Mouse (Mus musculus) hindbrain, embryonic 16.5 days (tissue): ENCODE measurements around the gene Btg2. TPM values are rescaled to one million over a fixed set of nuclear protein-coding genes. Genes with fewer than 3 reads are reported as not detected.

Experiments
- ATAC-seq: fragments of 200-750 bp; cut with Nextera tagmentation; 2 replicates; pipeline ENCODE4 v1.8.0; 2017; ENCODE audit warnings: moderate TSS enrichment, moderate library complexity
- H3K27ac ChIP-seq: fragments of 300-500 bp; sonication (generic); 2 replicates; pipeline ENCODE4 v1.5.1; 2014; ENCODE audit warnings: low read depth, mild to moderate bottlenecking, control low read depth, low read length, moderate library complexity
- H3K27me3 ChIP-seq: fragments of 300-500 bp; sonication (generic); replicated peaks from 2 replicates; pipeline ENCODE4 v1.6.1; 2014; ENCODE audit warnings: low read length; ENCODE audit not compliant: control insufficient read depth, insufficient read depth
- H3K36me3 ChIP-seq: fragments of 300-500 bp; sonication (generic); 2 replicates; pipeline ENCODE4 v1.6.1; 2014; ENCODE audit warnings: mild to moderate bottlenecking, low read length, moderate library complexity, mixed read lengths; ENCODE audit not compliant: control insufficient read depth, insufficient read depth
- H3K4me1 ChIP-seq: fragments of 300-500 bp; sonication (generic); 2 replicates; pipeline ENCODE4 v1.6.1; 2014; ENCODE audit warnings: low read depth, low read length; ENCODE audit not compliant: control insufficient read depth, insufficient read depth
- H3K4me2 ChIP-seq: fragments of 300-500 bp; sonication (generic); 2 replicates; pipeline ENCODE4 v1.6.1; 2014; ENCODE audit warnings: mild to moderate bottlenecking, low read length, control low read depth, moderate library complexity
- H3K4me3 ChIP-seq: fragments of 300-500 bp; sonication (generic); 2 replicates; pipeline ENCODE4 v1.5.1; 2014; ENCODE audit warnings: mild to moderate bottlenecking, low read length, control low read depth, moderate library complexity
- H3K9ac ChIP-seq: fragments of 300-500 bp; sonication (generic); 2 replicates; pipeline ENCODE4 v1.6.1; 2014; ENCODE audit warnings: low read depth, mild to moderate bottlenecking, control low read depth, low read length, moderate library complexity
- H3K9me3 ChIP-seq: fragments of 300-500 bp; sonication (generic); 2 replicates; pipeline ENCODE4 v1.6.1; 2014; ENCODE audit warnings: mild to moderate bottlenecking, low read length, moderate library complexity; ENCODE audit not compliant: control insufficient read depth
- WGBS: fragments of 180-500 bp; shearing (Covaris S2); extraction: QIAGEN DNeasy Blood & Tissue Kit; methylation state at CpG from one replicate; pipeline ENCODE4 v1.1.7; 2014; 5-methylcytosine and 5-hydroxymethylcytosine counted together
- polyA plus RNA-seq: library from polyadenylated mRNA; unstranded; fragments of >200 nt; fragmentation: Nextera tagmentation; extraction: Ambion mirVana; gene quantifications from 2 replicates; pipeline ENCODE4 v1.2.1, GENCODE M21; 2015

Gene Btg2
- polyA plus RNA-seq, 1 experiment from 2014 or later: 28.0 TPM

GRCm38 (mm10) chr1:134064296-134064831, 14.6 kb downstream of the Btg2 start:
- no peaks in the 10 kb centered on the region for H3K27me3 ChIP-seq
- H3K4me3 ChIP-seq: no peak overlapping the region
- no peak for ATAC-seq
- H3K4me1 ChIP-seq: peaks cover 49% of the 10 kb centered on the region
- H3K27ac ChIP-seq: peak overlapping the region; percentile 98
- no peak overlapping the region for H3K4me2 ChIP-seq
- 65% methylated on average over 2 of the region's 2 CpGs for WGBS
- H3K36me3 ChIP-seq: no peaks in the 10 kb centered on the region
- no peaks in the 10 kb centered on the region for H3K9me3 ChIP-seq
- H3K9ac ChIP-seq: no peak overlapping the region

GRCm38 (mm10) chr1:134063773-134064125, 15.2 kb downstream of the Btg2 start:
- WGBS: 4% methylated on average over 9 of the region's 9 CpGs
- Histone ChIP-seq H3K4me3 (no peak overlapping the region), H3K9me3 (no peaks in the 10 kb centered on the region), H3K36me3 (no peaks in the 10 kb centered on the region), H3K27me3 (no peaks in the 10 kb centered on the region), H3K4me2 (peak overlapping the region; percentile 43), H3K9ac (peak overlapping the region; percentile 61), H3K4me1 (peaks cover 49% of the 10 kb centered on the region), H3K27ac (peak overlapping the region; percentile 98)
- ATAC-seq: no peak

DNA sequence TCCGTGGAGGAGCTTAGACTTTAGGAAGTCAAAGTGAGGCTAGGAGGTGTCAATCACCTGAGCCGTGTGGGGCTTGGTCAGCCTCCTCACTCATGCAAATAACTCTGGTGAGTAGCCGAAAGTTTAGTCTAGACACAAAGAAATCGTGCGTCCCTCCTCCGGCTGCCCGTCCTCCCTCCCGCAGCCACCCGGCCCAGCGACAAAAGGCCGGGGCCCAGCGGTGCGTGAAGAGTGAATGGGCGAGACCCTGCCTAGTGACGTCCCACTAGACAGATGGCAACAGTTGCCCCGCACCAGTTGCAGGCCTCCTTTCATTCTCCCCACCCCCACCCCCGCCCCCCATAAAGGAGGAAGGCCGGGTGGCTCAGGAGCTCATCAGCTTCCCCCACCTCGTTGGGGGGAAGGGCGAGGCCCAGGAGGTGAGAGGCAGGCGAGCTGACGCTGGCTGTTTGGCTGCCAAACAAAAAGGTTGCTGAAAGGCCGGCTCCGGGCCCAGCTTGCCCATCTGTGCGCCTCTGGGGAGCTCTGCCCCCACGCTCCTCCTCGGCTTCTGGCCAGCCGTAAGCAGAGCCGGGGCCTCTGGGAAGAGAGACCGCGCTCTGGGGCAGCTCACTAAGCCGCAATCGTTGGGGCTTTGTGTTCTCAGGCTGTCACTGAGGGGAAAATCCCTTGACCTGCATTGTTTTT, 15.7 kb downstream of the Btg2 start:
- Histone ChIP-seq H3K4me3 (0 out of 2 replicates have a peak overlapping the region, but pooled peaks have one; percentile 11), H3K27me3 (no peaks in the 10 kb centered on the region), H3K27ac (peak overlapping the region; percentile 98), H3K4me2 (peak overlapping the region; percentile 43), H3K9me3 (no peaks in the 10 kb centered on the region), H3K9ac (peak overlapping the region; percentile 61), H3K36me3 (no peaks in the 10 kb centered on the region), H3K4me1 (peaks cover 49% of the 10 kb centered on the region)
- ATAC-seq: peak; percentile 75
- WGBS: 2% methylated on average over 32 of the region's 33 CpGs

- peak overlapping the region; percentile 43 for H3K4me2 ChIP-seq
- no peaks in the 10 kb centered on the region for H3K27me3 ChIP-seq
- no peaks in the 10 kb centered on the region for H3K36me3 ChIP-seq
- H3K4me1 ChIP-seq: peaks cover 49% of the 10 kb centered on the region
- 7% methylated on average over 11 of the region's 11 CpGs for WGBS
- peak overlapping the region; percentile 39; the same call in 1 of the 2 replicates for H3K9ac ChIP-seq
- H3K4me3 ChIP-seq: no peak overlapping the region
- no peaks in the 10 kb centered on the region for H3K9me3 ChIP-seq
- H3K27ac ChIP-seq: peak overlapping the region; percentile 98
- peak; percentile 63 for ATAC-seq
Measured at GRCm38 (mm10) chr1:134062411-134063085, 16.4 kb downstream of the Btg2 start.

DNA sequence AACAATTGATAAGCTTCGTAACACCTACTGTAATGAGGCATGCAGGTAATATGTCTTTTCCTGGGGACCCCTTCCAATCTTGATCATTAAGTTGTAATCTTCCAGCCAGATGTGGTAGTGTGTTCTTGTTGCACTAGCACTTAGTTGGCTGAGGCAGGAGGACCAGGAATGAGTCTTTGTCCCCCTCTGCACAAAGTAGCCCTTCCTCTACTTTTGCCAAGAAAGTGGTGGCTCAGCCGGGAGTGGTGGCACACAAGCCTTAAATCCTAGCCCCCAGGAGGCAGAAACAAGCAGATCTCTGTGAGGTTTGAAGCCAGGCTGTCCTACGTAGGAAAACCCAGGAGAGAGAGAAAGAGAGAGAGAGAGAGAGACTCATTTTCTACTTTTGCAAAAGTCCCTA, 17.0 kb downstream of the Btg2 start:
- ATAC-seq: no peak
- H3K4me1 ChIP-seq: peaks cover 45% of the 10 kb centered on the region
- peak overlapping the region; percentile 98 for H3K27ac ChIP-seq
- H3K4me2 ChIP-seq: no peak overlapping the region
- H3K27me3 ChIP-seq: no peaks in the 10 kb centered on the region
- H3K9me3 ChIP-seq: no peaks in the 10 kb centered on the region
- no peaks in the 10 kb centered on the region for H3K36me3 ChIP-seq
- no peak overlapping the region for H3K9ac ChIP-seq
- 37% methylated on average over 3 of the region's 3 CpGs for WGBS
- no peak overlapping the region for H3K4me3 ChIP-seq

DNA sequence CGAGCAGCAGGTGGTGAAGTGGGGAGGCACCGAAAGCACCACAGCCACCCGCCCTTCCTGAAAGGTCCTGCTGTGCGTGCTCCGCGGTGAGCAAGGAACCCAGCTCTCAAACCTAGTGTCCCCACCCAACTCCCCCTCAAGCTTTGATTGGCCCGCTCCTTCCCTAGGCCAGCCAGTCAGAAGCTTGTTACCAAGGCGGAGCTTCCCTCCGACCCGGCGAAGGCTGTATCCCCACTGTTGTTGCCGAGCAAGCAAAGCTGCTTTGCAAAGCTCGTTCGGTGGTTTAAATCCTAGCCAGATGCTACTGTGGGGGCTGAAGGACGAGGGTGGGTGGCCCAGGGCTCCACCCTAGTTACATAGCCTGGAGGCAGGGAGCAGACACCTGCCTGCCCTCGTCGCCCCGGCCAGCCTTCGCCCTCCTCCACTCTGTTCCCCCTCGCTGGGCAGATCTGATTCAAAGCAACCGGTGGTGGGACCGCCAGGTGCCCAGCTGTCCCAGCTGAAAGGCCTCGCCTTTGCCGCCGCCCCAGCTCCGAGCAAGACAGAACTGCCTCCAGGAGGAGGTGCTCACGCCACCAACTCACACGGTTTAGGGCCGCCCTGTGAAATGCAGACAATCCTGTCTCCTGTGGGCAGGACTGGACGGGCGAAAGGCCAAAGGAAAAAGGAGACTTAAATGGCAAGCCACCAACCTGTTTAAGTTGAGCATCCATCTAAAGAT, 17.9 kb downstream of the Btg2 start:
- WGBS: under 1% methylated on average over 31 of the region's 31 CpGs
- Histone ChIP-seq H3K9ac (peak overlapping the region; percentile 77), H3K4me3 (peak overlapping the region; percentile 42), H3K4me1 (peaks cover 45% of the 10 kb centered on the region), H3K27ac (peak overlapping the region; percentile 98), H3K4me2 (peak overlapping the region; percentile 90), H3K27me3 (no peaks in the 10 kb centered on the region), H3K9me3 (no peaks in the 10 kb centered on the region), H3K36me3 (no peaks in the 10 kb centered on the region)
- ATAC-seq: peak; percentile 91

DNA sequence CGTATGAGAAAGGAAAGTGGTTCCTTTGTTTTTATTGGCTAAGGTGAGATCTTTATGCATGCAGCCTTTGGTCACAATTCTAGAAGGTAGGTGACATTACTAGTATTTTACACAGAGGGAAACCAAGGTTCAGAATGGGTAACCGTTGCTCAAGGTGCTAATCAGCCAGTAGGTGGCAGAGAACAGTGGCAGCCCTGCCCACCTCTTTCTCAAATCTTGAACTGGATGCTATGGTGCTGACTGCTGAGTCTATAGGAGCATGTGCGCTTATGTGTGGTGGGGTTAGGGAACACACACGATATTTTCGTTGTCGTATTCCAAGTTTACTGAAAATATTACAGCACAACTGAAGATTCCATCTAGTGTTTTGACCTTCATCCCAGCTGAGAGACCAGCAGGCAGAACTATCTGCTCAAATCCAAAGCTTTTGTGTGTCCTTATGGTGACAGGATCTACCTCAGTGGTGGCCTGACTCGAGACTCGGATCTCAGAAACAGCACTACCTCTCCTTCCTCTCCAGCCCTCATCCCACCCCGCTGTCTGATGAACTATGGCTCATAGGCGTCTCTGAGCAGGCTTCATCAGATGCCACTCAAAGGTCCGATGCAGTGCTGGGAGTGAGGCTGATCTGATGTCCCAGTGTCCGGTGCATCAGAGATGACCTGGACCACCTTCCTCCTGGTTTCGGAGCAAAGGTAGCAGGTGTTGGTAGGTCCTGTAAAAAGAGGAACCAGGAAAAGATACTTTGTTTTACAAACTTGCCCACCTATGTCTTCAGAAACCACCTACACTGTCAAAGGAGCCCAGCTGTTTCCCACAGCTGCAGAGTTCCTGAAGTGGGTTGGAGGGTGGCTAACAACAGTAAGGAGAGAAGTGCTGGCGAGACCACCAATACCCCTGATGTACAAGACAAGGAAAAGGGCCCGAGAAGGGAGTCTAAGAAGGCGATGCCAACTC, 18.9 kb downstream of the Btg2 start:
- no peak for ATAC-seq
- Histone ChIP-seq H3K9ac (peak overlapping the region; percentile 77; the same call in 1 of the 2 replicates), H3K27me3 (no peaks in the 10 kb centered on the region), H3K9me3 (no peaks in the 10 kb centered on the region), H3K4me3 (peak overlapping the region; percentile 42), H3K4me2 (peak overlapping the region; percentile 90), H3K4me1 (peaks cover 45% of the 10 kb centered on the region), H3K36me3 (no peaks in the 10 kb centered on the region), H3K27ac (peak overlapping the region; percentile 98)
- WGBS: 69% methylated on average over 16 of the region's 16 CpGs

GRCm38 (mm10) chr1:134058870-134059269, 20.1 kb downstream of the Btg2 start:
- H3K27ac ChIP-seq: 0 out of 2 replicates have a peak overlapping the region, but pooled peaks have one; percentile 21
- no peaks in the 10 kb centered on the region for H3K36me3 ChIP-seq
- H3K9me3 ChIP-seq: no peaks in the 10 kb centered on the region
- H3K9ac ChIP-seq: no peak overlapping the region
- WGBS: 63% methylated on average over 6 of the region's 6 CpGs
- no peaks in the 10 kb centered on the region for H3K27me3 ChIP-seq
- H3K4me1 ChIP-seq: peaks cover 38% of the 10 kb centered on the region
- H3K4me3 ChIP-seq: no peak overlapping the region
- ATAC-seq: no peak
- no peak overlapping the region for H3K4me2 ChIP-seq
